Mouse (Mus musculus) liver, postnatal 0 days (tissue): ENCODE measurements around the gene Sorbs1.

Source experiments
- CTCF ChIP-seq: sonication (generic); IDR thresholded peaks from 2 replicates; pipeline ENCODE4 v1.5.1; 2016; ENCODE audit warnings: antibody characterized with exemption, low read depth
- EP300 ChIP-seq: IDR thresholded peaks from 2 replicates; pipeline ENCODE4 v1.6.1; 2016; ENCODE audit warnings: antibody characterized with exemption, low read depth, mild to moderate bottlenecking

DNA sequence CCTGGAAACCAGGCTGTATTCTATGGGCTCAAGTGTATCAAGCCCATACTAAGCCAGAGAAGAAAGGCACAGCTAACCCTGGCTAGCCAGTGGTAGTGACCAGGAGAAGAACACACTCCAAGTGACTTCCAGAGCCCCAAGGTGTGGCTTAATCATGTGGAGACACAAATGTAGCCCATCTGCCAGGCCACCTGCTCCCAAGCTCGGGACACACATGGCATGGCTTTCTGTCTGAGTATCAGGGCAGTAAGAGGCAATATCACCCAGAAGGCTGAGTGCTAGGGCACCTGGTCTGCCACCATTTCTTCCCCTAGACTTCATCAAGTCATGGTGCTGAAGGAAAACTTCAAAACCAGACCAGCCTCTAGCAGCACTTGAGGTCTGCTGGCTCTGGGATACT lies 219.3 kb downstream of the Sorbs1 start:
- TF ChIP-seq CTCF, result no peak
- TF ChIP-seq EP300, result no peak
